ENCODE assay signal across 11 mouse cellular contexts in genomic region chr9:111356386-111356785, GRCm38 (mm10). TPM values are rescaled to one million over a fixed set of nuclear protein-coding genes. Genes with fewer than 3 reads are reported as not detected.
A peak's percentile ranks its signal among the peaks of the same experiment; 100 is the strongest.
DNase-seq lines count a peak whose midpoint lies in the region; ATAC-seq and TF ChIP-seq lines count a peak whose summit lies in the region.
"Had no signal": no experiment of that assay in that cellular context is flagged by ENCODE, and none has a peak within 500 bp of the region (broad histone marks: within the 10 kb centered on the region; RNA-seq: fewer than 3 reads in every experiment).

No protein-coding gene starts in this region.

- no peak for ATAC-seq in liver, postnatal 0 days
- no peak for ATAC-seq in liver, embryonic 11.5 days (replicated peaks; ENCODE audit: low FRiP score)

- no peak overlapping the region for H3K9ac ChIP-seq in liver, postnatal 0 days (replicated peaks)
- no peak overlapping the region for H3K9ac ChIP-seq in liver, embryonic 11.5 days (ENCODE audit: low read depth, low read length)
- H3K9ac ChIP-seq: embryonic facial prominence, embryonic 15.5 days had no signal

- no peaks in the 10 kb centered on the region for H3K9me3 ChIP-seq in liver, postnatal 0 days (ENCODE audit: low read length)
- H3K9me3 ChIP-seq in liver, embryonic 11.5 days (ENCODE audit: control insufficient read depth, low read length), result no peaks in the 10 kb centered on the region
- H3K9me3 ChIP-seq: embryonic facial prominence, embryonic 15.5 days; G1E had no signal

- no peak overlapping the region for H3K4me2 ChIP-seq in liver, postnatal 0 days (ENCODE audit: low read depth, low read length)
- H3K4me2 ChIP-seq in liver, embryonic 11.5 days, result no peak overlapping the region
- H3K4me2 ChIP-seq: embryonic facial prominence, embryonic 15.5 days had no signal

- H3K4me3 ChIP-seq in liver, postnatal 0 days (ENCODE audit: low read depth, low read length), result no peak overlapping the region
- no peak overlapping the region for H3K4me3 ChIP-seq in liver, embryonic 11.5 days (ENCODE audit: low read depth, low read length)
- no peak overlapping the region for H3K4me3 ChIP-seq in embryonic fibroblast, embryonic 13.5 days (ENCODE audit: insufficient read depth, low read length)
- H3K4me3 ChIP-seq: embryonic facial prominence, embryonic 15.5 days had no signal

- no peaks in the 10 kb centered on the region for H3K36me3 ChIP-seq in liver, postnatal 0 days (replicated peaks; ENCODE audit: insufficient read depth, low read length)
- no peaks in the 10 kb centered on the region for H3K36me3 ChIP-seq in liver, embryonic 11.5 days (ENCODE audit: control insufficient read depth, insufficient read depth, low read length)
- H3K36me3 ChIP-seq: embryonic facial prominence, embryonic 15.5 days; G1E had no signal

- H3K27ac ChIP-seq in liver, postnatal 0 days (ENCODE audit: low read depth), result no peak overlapping the region
- H3K27ac ChIP-seq in liver, embryonic 11.5 days (ENCODE audit: low read depth, low read length), result no peak overlapping the region
- no peak overlapping the region for H3K27ac ChIP-seq in embryonic fibroblast, embryonic 13.5 days (ENCODE audit: insufficient read depth, low read length)
- H3K27ac ChIP-seq: embryonic facial prominence, embryonic 15.5 days had no signal

- DNase-seq in gastrocnemius, adult 18-20 months (ENCODE audit: low spot score), result peak; percentile 5
- no peak for DNase-seq in gastrocnemius, postnatal 4 days (ENCODE audit: low spot score in 2 of 2)
- DNase-seq in liver, postnatal 0 days, result no peak
- DNase-seq in liver, embryonic 11.5 days (ENCODE audit: low spot score), result no peak
- peak; percentile 69 for DNase-seq in retina, postnatal 1 day
- no peak for DNase-seq in layer of hippocampus, adult 9-11 months
- no peak for DNase-seq in gastrocnemius, adult 8-10 months (ENCODE audit: low spot score in 2 of 2)
- DNase-seq: layer of hippocampus, postnatal 36 days had no signal

- no peak for TF ChIP-seq POLR2A in embryonic fibroblast, embryonic 13.5 days (IDR thresholded peaks at IDR 0.05; ENCODE audit: low read depth, low read length)

- TF ChIP-seq CTCF in liver, postnatal 0 days (IDR thresholded peaks at IDR 0.05; ENCODE audit: low read depth), result peak; percentile 71
- peak; percentile 52; the same call in 1 of the 2 replicates for TF ChIP-seq CTCF in embryonic fibroblast, embryonic 13.5 days (IDR thresholded peaks at IDR 0.05; ENCODE audit: borderline replicate concordance, insufficient read depth, low read length)

- TF ChIP-seq EP300 in liver, postnatal 0 days (IDR thresholded peaks at IDR 0.05; ENCODE audit: low read depth), result no peak

- no peaks in the 10 kb centered on the region for H3K27me3 ChIP-seq in liver, postnatal 0 days (ENCODE audit: insufficient read depth, low read length)
- H3K27me3 ChIP-seq in liver, embryonic 11.5 days (replicated peaks; ENCODE audit: control insufficient read depth, insufficient read depth, low read length), result no peaks in the 10 kb centered on the region
- H3K27me3 ChIP-seq: embryonic facial prominence, embryonic 15.5 days had no signal

- WGBS in liver, postnatal 0 days (ENCODE audit: insufficient replicate concordance), result 22% methylated on average over 3 of the region's 3 CpGs
- WGBS in liver, embryonic 11.5 days, result 37% methylated on average over 3 of the region's 3 CpGs

- H3K4me1 ChIP-seq in liver, postnatal 0 days (ENCODE audit: insufficient read depth), result no peaks in the 10 kb centered on the region
- H3K4me1 ChIP-seq in liver, embryonic 11.5 days (replicated peaks; ENCODE audit: control insufficient read depth, insufficient read depth, low read length), result no peaks in the 10 kb centered on the region
- H3K4me1 ChIP-seq in embryonic fibroblast, embryonic 13.5 days (ENCODE audit: control insufficient read depth, insufficient read depth, low read length), result no peaks in the 10 kb centered on the region
- H3K4me1 ChIP-seq: embryonic facial prominence, embryonic 15.5 days had no signal

RNA-seq across cellular contexts. Expression of gene Trank1, which starts 44.8 kb away (rescaled TPM):
- under 1 TPM; 0.02 to 0.07 TPM for total RNA-seq in gastrocnemius, adult 18-20 months (2021)
- total RNA-seq in gastrocnemius, postnatal 4 days (2021), result under 1 TPM; 0.62 to 0.76 TPM
- 0.02 TPM in 1 of 2 replicates, not detected in the other for polyA plus RNA-seq in liver, postnatal 0 days (2015; fragmentation: Nextera tagmentation; extraction: Ambion mirVana)
- 0.03 and 0.10 TPM in 2 replicates for polyA plus RNA-seq in liver, embryonic 11.5 days (2014; fragmentation: Nextera tagmentation; extraction: Ambion mirVana)
- not detected in 2 replicates for polyA plus RNA-seq in embryonic fibroblast, embryonic 13.5 days (2011; ENCODE audit: insufficient read length, low read depth, missing spikeins)
- total RNA-seq in gastrocnemius, adult 8-10 months (2022), result under 1 TPM; 0.03 to 0.19 (median 0.06) TPM
- polyA plus RNA-seq: G1E had no signal

Comparison
In these comparisons a context has a peak if more than half of its experiments do, and no peak if none do; other contexts are left out.
1. DNase-seq: peak in gastrocnemius, adult 18-20 months (single experiment) and retina, postnatal 1 day (single experiment); none in gastrocnemius, postnatal 4 days (0 of 2), liver, postnatal 0 days (single experiment), liver, embryonic 11.5 days (single experiment), layer of hippocampus, adult 9-11 months (single experiment) and gastrocnemius, adult 8-10 months (0 of 2).